Mouse (Mus musculus) midbrain, postnatal 0 days (tissue): Measurements from ENCODE around the gene Aup1. TPM values are rescaled to one million over a fixed set of nuclear protein-coding genes. Genes with fewer than 3 reads are reported as not detected.

Source experiments
- ATAC-seq: fragments of 200-750 bp; cut with Nextera tagmentation; 2 replicates; pipeline ENCODE4 v1.8.0; 2017; ENCODE audit warnings: moderate number of reproducible peaks, mild to moderate bottlenecking, moderate TSS enrichment, moderate library complexity; ENCODE audit not compliant: low FRiP score
- DNase-seq: peaks from one replicate; pipeline ENCODE4 v3.0.0-alpha.2; 2015; ENCODE audit warnings: low spot score
- H3K27ac ChIP-seq: fragments of 300-500 bp; sonication (generic); 2 replicates; pipeline ENCODE4 v1.5.1; 2014; ENCODE audit warnings: low read depth, mild to moderate bottlenecking, low read length, mixed read lengths
- H3K27me3 ChIP-seq: fragments of 300-500 bp; sonication (generic); 2 replicates; pipeline ENCODE4 v1.6.1; 2014; ENCODE audit warnings: low read length, control low read depth, mixed read lengths; ENCODE audit not compliant: insufficient read depth
- H3K36me3 ChIP-seq: fragments of 300-500 bp; sonication (generic); 2 replicates; pipeline ENCODE4 v1.6.1; 2014; ENCODE audit warnings: low read length, control low read depth, mixed read lengths; ENCODE audit not compliant: insufficient read depth
- H3K4me1 ChIP-seq: fragments of 300-500 bp; sonication (generic); 2 replicates; pipeline ENCODE4 v1.6.1; 2014; ENCODE audit warnings: mild to moderate bottlenecking, control low read depth, antibody characterized with exemption, low read length, mixed read lengths; ENCODE audit not compliant: insufficient read depth
- H3K4me2 ChIP-seq: fragments of 300-500 bp; sonication (generic); 2 replicates; pipeline ENCODE4 v1.6.1; 2014; ENCODE audit warnings: low read depth, mild to moderate bottlenecking, low read length, mixed read lengths; ENCODE audit not compliant: poor library complexity, severe bottlenecking
- H3K4me3 ChIP-seq: fragments of 300-500 bp; sonication (generic); 2 replicates; pipeline ENCODE4 v1.5.1; 2014; ENCODE audit warnings: low read depth, mild to moderate bottlenecking, low read length, moderate library complexity
- H3K9ac ChIP-seq: fragments of 300-500 bp; sonication (generic); replicated peaks from 2 replicates; pipeline ENCODE4 v1.6.1; 2014; ENCODE audit warnings: mild to moderate bottlenecking, low read length, moderate library complexity, mixed read lengths; ENCODE audit not compliant: poor library complexity, severe bottlenecking
- H3K9me3 ChIP-seq: fragments of 300-500 bp; sonication (generic); 2 replicates; pipeline ENCODE4 v1.6.1; 2016; ENCODE audit warnings: low read length, control low read depth
- CTCF ChIP-seq: IDR thresholded peaks from 2 replicates; pipeline ENCODE4 v1.5.1; 2016; ENCODE audit warnings: antibody characterized with exemption, mild to moderate bottlenecking
- WGBS: fragments of 180-500 bp; shearing (Covaris S2); extraction: QIAGEN DNeasy Blood & Tissue Kit; methylation state at CpG from one replicate; pipeline ENCODE4 v1.1.7; 2014; 5-methylcytosine and 5-hydroxymethylcytosine counted together
- polyA plus RNA-seq: library from polyadenylated mRNA; unstranded; fragments of >200 nt; fragmentation: Nextera tagmentation; extraction: Ambion mirVana; gene quantifications from 2 replicates; pipeline ENCODE4 v1.2.1, GENCODE M21; 2015
- total RNA-seq: library from RNA; depleted of rRNA; stranded (reverse); fragments of >200 nt; gene quantifications from 2 replicates; pipeline ENCODE4 v1.2.3, GENCODE M21; 2014

Aup1 gene
- total and polyA plus RNA-seq, 2 experiments from 2014 or later: 130 to 190 TPM

DNA sequence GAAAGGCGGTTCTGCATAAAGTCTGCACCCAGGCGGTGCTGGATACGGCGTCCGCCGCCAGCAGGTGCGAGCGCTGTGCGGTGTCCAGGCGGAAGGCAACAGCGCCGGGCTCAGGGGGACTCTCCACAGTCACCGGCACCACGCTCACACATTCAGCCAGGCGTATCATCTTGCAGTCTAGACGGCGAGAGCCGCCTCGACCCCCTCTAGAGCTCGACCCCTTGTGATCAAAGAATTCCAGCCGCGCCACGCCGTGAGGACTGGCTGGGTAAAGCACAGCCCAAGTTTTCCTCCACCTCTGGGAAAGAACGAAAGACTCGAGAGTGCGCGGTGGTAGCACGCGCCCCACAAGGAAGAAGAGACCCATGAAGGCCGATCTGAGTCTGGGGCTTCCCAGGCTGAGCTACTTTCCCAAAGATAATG is 21.5 kb upstream of the Aup1 start:
- DNase-seq: peak; percentile 14
- under 1% methylated on average over 31 of the region's 31 CpGs for WGBS
- Histone ChIP-seq H3K4me3 (peak overlapping the region; percentile 43), H3K4me1 (peaks cover 6% of the 10 kb centered on the region; the same call in 1 of the 2 replicates), H3K9ac (peak overlapping the region; percentile 42; the same call in 1 of the 2 replicates), H3K9me3 (no peaks in the 10 kb centered on the region), H3K27me3 (peaks cover 36% of the 10 kb centered on the region), H3K4me2 (peak overlapping the region; percentile 76), H3K27ac (no peak overlapping the region), H3K36me3 (no peaks in the 10 kb centered on the region)
- ATAC-seq: peak; percentile 44
- peak; percentile 26; the same call in 1 of the 2 replicates for TF ChIP-seq CTCF

DNA sequence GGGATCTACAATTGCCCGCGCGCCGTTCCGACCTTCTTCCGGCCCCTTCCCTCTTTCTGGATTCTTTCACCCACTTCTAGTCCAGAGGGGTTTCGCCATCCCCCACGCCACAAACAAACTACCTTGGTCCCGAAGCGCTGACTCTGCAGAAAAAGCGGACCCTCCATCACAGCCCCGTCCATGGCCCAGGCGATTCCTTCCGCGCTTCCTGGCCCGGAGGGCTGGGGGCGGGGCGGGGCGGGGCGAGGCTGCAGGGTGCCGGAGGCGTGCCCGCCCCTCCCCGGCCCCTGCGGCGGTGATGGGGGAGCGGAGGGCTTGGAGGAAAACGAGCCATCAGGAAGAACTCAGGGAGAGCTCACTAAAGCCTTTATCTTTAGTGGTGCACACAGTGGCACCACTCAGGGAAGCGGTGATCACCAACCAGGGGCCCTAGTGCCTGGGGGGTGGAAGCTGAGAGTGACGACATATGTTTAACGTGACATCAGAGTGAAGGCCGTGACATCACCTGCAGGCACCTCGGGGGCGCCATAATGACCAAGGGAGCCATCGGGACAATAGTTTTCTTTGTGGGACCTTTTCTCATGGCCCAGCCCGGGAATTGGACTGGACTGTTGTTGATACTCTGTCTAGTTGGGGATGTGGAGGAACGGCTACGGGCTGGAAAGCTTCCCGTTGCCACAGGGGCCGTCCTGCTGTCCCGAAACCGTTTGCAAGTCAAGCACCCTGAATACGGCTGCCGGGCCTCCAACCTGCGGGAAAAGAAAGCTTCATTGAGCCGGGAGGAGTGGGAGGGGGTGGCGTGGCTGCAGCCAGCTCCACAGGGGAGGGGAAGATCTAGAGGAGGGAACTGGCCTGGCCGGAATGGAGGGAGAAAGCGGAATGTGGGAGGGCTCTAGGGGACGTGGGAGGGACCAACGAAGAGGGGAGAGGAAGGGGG is 20.8 kb upstream of the Aup1 start, which contains the start of the genes Dok1 and Loxl3:
Dok1 (minus strand) TSS at position 223 of the 937 bp plus-strand sequence.
Loxl3 (plus strand) TSS at position 925 of the 937 bp plus-strand sequence.
- WGBS: under 1% methylated on average over 49 of the region's 51 CpGs
- DNase-seq: peak; percentile 62
- TF ChIP-seq CTCF: no peak
- peaks cover 8% of the 10 kb centered on the region; the same call in 1 of the 2 replicates for H3K4me1 ChIP-seq
- H3K27ac ChIP-seq: peak within 1 kb of the TSS; percentile 59; the same call in 1 of the 2 replicates
- peak; percentile 73 for ATAC-seq
- H3K9ac ChIP-seq: peak within 1 kb of the TSS; percentile 42; the same call in 1 of the 2 replicates
- peaks cover 36% of the 10 kb centered on the region for H3K27me3 ChIP-seq
- peak within 1 kb of the TSS; percentile 76 for H3K4me2 ChIP-seq
- H3K4me3 ChIP-seq: peak within 1 kb of the TSS; percentile 43
- H3K9me3 ChIP-seq: no peaks in the 10 kb centered on the region
- H3K36me3 ChIP-seq: no peaks in the 10 kb centered on the region

DNA sequence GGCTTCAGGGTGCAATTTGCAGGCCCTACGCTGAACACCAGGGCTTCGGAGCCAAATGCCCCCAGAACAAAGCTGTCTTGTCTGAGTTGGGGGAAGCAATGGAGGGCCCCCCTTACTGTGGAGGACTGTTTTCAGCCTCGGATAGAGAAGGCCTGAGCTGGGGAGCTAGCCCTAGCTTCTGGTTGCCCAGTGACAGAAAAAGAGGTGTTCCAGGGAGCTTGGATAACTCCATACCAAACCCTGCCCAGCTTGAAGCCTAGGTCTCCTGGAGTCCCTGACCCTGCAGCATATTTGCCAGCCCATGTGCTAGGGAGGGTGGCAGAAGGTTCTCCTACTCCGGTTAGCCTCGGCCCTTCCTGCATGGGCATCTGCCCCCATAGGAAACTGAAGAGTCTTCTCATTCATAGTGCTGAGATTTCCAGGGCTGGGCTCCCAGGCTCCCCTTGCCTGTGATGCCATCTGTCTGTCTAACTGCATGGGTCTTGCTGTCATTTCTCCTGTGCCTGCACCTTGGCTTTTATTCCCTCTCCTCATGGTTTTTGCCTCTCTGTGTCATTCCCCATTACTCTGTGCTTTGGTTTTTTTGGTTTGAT is 19.8 kb upstream of the Aup1 start:
- no peak for TF ChIP-seq CTCF

DNA sequence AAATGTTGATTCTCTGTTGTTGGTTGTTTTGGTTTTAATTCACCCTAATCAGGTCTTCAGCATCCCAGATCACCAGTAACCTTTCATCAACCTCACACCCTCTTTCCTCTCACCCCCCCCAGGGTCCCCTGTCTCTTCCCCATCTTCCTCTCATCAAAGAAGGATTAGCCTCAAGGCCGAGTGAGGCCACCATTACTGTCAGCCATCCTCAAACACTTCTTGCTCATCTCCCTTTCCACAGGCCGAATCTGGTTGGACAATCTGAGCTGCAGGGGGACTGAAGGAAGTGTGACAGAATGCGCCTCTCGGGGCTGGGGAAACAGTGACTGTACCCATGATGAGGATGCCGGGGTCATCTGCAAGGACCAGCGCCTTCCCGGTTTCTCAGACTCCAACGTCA is 17.1 kb upstream of the Aup1 start:
- Histone ChIP-seq H3K4me2 (no peak overlapping the region), H3K9me3 (no peaks in the 10 kb centered on the region), H3K4me3 (no peak overlapping the region), H3K4me1 (peaks cover 11% of the 10 kb centered on the region; the same call in 1 of the 2 replicates), H3K27me3 (peaks cover 22% of the 10 kb centered on the region), H3K36me3 (no peaks in the 10 kb centered on the region), H3K9ac (no peak overlapping the region), H3K27ac (no peak overlapping the region)
- 84% methylated on average over 8 of the region's 8 CpGs for WGBS
- no peak for TF ChIP-seq CTCF
- no peak for ATAC-seq
- DNase-seq: no peak

More for the DNA sequence above, 19.8 kb upstream of the Aup1 start:
- peak overlapping the region; percentile 76 for H3K4me2 ChIP-seq
- no peak overlapping the region for H3K9ac ChIP-seq
- no peaks in the 10 kb centered on the region for H3K36me3 ChIP-seq
- H3K27ac ChIP-seq: peak overlapping the region; percentile 59; the same call in 1 of the 2 replicates
- peak overlapping the region; percentile 43; the same call in 1 of the 2 replicates for H3K4me3 ChIP-seq
- DNase-seq (no peak), ATAC-seq (no peak)
- WGBS: 29% methylated on average over 5 of the region's 5 CpGs
- peaks cover 36% of the 10 kb centered on the region for H3K27me3 ChIP-seq
- H3K4me1 ChIP-seq: peaks cover 11% of the 10 kb centered on the region; the same call in 1 of the 2 replicates
- H3K9me3 ChIP-seq: no peaks in the 10 kb centered on the region

DNA sequence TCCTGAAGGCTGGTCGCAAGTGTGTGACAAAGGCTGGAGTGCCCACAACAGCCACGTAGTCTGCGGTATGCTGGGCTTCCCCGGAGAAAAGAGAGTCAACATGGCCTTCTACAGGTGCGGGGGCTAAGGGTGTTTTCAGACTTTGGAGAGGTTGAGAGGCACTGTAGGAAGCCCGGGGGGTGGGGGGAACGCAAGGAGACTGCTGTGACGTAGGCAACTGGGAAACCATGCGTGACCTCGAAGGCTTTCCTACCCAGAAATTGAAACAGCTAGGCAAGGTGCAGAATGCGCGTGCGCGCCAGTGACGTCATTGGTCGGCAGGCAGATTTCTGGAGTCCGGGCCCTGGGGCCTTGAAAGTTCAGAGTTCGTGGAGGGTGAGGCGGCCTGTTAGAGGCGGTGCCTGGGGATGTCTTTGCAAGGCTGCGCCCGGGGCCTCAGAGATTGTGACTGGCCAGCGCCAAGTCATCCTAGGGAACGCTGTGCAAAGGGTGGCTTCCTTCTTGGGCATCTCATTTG is 15.8 kb upstream of the Aup1 start:
- TF ChIP-seq CTCF: no peak
- Histone ChIP-seq H3K9me3 (no peaks in the 10 kb centered on the region), H3K27ac (no peak overlapping the region), H3K9ac (no peak overlapping the region), H3K4me1 (peaks cover 5% of the 10 kb centered on the region; the same call in 1 of the 2 replicates), H3K36me3 (no peaks in the 10 kb centered on the region), H3K4me2 (peak overlapping the region; percentile 54), H3K27me3 (peaks cover 11% of the 10 kb centered on the region), H3K4me3 (peak overlapping the region; percentile 23; the same call in 1 of the 2 replicates)
- ATAC-seq (peak; percentile 60), DNase-seq (peak; percentile 77)
- 9% methylated on average over 24 of the region's 24 CpGs for WGBS
